Mouse (Mus musculus) CD8-positive naive resting alpha-beta T cell, adult 2 months (primary cell): ENCODE results near the gene Gm17949.

Experiments
- DNase-seq, 2 experiments: peaks; one replicate each; pipeline ENCODE4 v3.0.0; 2022; ENCODE audit warnings: low read depth in 2 of 2, low spot score in 2 of 2

The Gm17949 gene

DNA sequence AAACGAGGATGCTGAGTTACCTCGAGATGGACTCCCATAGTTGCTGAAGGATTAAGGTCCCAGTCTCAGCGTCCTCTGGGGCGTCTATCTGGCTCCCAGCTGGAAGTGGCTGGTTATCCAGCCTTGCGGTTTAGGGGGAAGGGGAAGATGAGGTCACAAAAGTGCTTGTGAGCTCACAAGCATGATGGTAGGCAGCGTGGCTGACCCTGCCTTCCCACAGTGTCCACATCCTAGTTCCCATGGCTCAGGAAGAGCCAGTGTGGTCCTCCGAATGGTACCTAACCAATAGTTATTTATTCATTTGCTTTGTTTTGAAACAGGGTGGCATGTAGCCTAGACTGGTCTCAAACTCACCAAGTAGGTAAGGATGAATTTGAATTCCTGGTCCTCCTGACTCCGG is 30.3 kb downstream of the Gm17949 start, which contains the start of gene Slc25a41:
Gene Slc25a41, minus strand, starts transcription at position 101 of the 400 bp plus-strand sequence.
- no peak for DNase-seq

- no peak for DNase-seq
Observed at GRCm38 (mm10) chr17:57047406-57047805, 36.1 kb downstream of the Gm17949 start.

GRCm38 (mm10) chr17:57048816-57049215 is 37.5 kb downstream of the Gm17949 start:
- no peak for DNase-seq

DNA sequence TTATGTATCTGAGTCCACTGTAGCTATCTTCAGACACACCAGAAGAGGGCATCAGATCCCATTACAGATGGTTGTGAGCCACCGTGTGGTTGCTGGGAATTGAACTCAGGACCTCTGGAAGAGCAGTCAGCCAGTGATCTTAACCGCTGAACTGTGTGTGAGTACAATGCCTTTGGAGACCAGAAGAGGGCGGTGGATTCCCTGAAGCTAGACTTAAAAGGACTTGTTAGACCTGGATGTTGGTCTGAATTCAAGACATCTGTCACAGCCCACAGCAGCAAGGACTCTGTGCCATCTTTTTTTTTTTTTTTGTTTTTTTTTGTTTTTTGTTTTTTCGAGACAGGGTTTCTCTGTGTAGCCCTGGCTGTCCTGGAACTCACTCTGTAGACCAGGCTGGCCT is 40.4 kb downstream of the Gm17949 start:
- DNase-seq = peak in 1 of 2 experiments; percentile 25

DNA sequence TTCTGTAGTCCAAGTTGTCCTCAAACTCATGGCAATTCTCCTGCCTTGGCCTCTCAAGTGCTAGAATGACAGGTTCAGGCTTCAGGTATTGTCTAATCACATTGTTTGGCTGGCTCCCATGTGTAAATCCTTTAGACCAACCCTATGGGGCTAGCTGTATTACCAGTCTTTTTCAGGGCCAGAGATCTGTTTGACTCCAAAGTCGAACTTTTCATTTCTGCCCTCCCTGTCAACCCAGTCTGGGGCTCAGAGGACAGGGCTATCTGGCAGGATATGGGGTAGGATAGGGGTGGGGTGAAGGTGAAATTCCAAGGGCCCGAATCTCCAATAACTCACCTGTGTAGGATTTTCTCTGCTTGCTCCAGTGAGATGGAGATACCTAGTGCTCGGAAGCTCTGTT is 45.0 kb downstream of the Gm17949 start:
- DNase-seq = no peak

- DNase-seq = no peak
Observed at GRCm38 (mm10) chr17:57058891-57059485, 47.7 kb downstream of the Gm17949 start, which contains the start of gene Crb3. Gene Crb3, plus strand, starts transcription at chr17:57059105.

GRCm38 (mm10) chr17:57059486-57059977 is 48.3 kb downstream of the Gm17949 start, which contains the start of gene Slc25a23:
Gene Slc25a23, minus strand, starts transcription at chr17:57059863.
- DNase-seq = peak; percentile 32 to 41

DNA sequence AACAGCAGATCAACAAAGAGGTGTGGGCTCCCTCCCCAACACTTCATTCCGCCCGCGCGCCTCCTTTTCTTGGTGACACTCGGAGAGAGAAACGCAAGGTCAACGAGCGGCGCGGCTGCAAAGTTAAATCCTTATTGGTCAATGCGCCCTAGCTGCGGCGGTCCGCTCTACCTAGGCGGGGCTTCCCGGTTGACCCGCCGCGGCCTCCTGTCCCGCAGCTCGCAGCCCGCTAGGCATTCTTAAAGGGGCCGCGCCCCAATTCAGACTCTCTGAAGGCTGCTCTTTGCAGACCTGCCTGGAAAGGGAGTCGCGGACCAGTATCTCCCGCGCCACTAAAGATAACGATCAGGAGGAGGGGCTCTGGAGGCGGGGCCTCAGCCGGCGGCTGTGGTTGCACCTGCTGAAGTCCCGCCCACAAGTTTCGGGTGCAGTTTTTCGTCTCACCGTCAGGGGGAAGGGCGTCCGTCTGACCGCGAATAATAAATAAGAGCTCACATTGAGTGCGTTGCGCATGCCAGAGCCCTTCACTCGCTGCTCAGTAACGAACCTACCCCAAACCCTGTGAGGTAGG is 49.0 kb downstream of the Gm17949 start:
- peak; percentile 96 to 99 for DNase-seq

- peak in 1 of 2 experiments; percentile 21 for DNase-seq
Observed at GRCm38 (mm10) chr17:57061069-57061468, 49.8 kb downstream of the Gm17949 start.

DNA sequence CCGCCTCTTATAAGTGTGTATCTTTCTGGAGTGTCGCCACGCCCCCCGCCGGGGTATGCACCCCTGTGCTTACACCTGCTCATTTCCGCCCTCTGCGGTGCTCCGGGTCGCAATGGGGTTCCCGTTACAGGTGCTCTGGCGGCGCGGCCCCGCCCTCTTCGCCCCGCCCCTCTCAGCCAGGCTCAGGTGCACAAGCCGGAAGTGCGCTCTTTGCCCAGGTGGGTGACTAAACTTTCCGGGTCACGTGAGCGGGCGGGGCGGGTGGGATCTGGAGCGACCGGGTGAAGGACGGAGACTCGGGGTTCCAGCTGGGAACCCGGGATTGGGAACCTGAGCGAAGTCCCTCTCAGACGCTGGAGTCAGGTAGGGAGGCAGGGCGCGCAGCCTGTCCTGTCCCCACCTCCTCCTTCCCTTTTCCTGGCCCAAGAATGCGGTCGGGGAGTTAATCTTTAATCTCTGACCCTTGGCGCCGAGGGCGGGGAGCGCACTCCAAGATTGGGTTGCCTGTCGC is 50.8 kb downstream of the Gm17949 start:
- DNase-seq = peak in 1 of 2 experiments; percentile 33

GRCm38 (mm10) chr17:57062548-57062947 is 51.3 kb downstream of the Gm17949 start:
- DNase-seq = no peak

DNA sequence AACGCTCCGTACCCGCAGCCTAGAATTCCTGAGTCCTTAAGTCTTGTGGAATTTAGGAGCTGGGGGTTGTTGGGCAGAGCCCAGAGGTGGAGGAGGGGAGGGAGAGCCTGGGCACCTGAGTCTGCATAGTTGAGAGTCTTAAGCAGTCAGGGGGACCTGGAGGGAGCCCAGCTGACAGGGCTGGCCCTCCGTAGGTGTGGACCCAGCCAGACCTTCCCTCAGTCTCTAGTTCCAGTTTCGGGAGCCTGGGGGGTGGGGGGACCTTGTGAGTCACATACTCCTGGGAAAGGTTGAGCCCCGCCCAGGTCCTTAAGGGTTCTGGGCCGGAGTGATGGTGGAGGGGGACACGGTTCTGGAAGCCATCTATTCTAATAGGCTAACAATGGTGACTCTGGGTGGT is 51.8 kb downstream of the Gm17949 start:
- DNase-seq = no peak

GRCm38 (mm10) chr17:57066908-57067307 is 55.6 kb downstream of the Gm17949 start:
- DNase-seq = no peak

GRCm38 (mm10) chr17:57070272-57070671 is 59.0 kb downstream of the Gm17949 start:
- no peak for DNase-seq

GRCm38 (mm10) chr17:57070699-57071098 is 59.4 kb downstream of the Gm17949 start:
- no peak for DNase-seq
